Mouse (Mus musculus): Measurements from ENCODE around the gene Gnaz. TPM values are rescaled to one million over a fixed set of nuclear protein-coding genes. Genes with fewer than 3 reads are reported as not detected.

The Gnaz gene
- polyA plus RNA-seq, 1 experiment from 2014 or later = 9.6 TPM

- 0 out of 2 replicates have a peak, but pooled peaks cover 7% of the 10 kb centered on the region for H3K27me3 ChIP-seq (replicated peaks)
- H3K36me3 ChIP-seq = no peaks in the 10 kb centered on the region
- no peak overlapping the region for H3K4me2 ChIP-seq
- no peak overlapping the region for H3K27ac ChIP-seq
- ATAC-seq = no peak
- WGBS (ENCODE audit: insufficient replicate concordance) = 64% methylated on average over 8 of the region's 8 CpGs
- no peaks in the 10 kb centered on the region for H3K9me3 ChIP-seq (replicated peaks)
- no peak overlapping the region for H3K9ac ChIP-seq
- no peak overlapping the region for H3K4me3 ChIP-seq
- peaks cover 18% of the 10 kb centered on the region for H3K4me1 ChIP-seq
These were observed 40.1 kb downstream of the Gnaz start for GRCm38 (mm10) chr10:75006889-75007662.

DNA sequence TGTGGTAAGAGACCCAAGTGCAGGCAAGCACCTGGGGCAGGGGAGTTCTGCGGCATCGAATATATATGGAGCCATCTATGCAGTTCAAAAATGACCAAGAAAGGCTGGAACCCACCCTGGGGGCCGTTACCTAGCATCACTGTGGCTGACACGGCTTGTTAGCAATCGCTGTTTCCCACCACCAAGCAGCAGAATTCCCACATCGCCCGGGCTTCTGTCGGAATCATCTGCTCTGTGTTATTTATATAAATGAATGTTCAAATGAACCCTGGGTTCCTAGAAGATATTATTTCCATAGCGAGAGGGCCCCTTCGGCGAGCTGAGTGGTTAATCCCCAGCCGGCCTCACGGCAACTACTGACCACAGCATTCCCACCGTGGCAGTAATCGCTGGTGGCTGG lies 43.7 kb downstream of the Gnaz start:
- Histone ChIP-seq H3K4me1 (no peaks in the 10 kb centered on the region), H3K9me3 (replicated peaks) (no peaks in the 10 kb centered on the region), H3K4me2 (no peak overlapping the region), H3K4me3 (no peak overlapping the region), H3K36me3 (no peaks in the 10 kb centered on the region), H3K27me3 (replicated peaks) (0 out of 2 replicates have a peak, but pooled peaks cover 7% of the 10 kb centered on the region), H3K27ac (no peak overlapping the region), H3K9ac (no peak overlapping the region)
- ATAC-seq = no peak
- 83% methylated on average over 15 of the region's 15 CpGs for WGBS (ENCODE audit: insufficient replicate concordance)

DNA sequence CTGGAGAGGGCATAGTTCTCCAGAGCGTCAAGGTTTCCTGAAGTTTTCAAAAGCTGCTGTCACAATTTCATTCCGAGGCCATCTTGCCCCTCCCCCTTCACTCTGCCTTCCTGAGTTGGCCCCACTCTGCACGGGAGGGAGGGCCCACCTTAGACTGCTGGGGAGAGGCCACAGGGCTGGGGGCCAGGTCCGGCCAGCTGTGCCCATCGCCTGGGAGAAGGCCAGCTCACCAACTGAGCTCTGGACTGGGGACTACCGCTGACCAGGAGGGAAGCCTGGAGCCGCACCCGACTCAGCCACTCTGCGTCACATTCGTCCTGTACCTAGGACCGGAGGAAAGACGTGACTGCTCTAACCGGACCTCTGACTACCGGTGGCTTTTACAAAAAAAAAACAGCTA lies 48.5 kb downstream of the Gnaz start:
- H3K9ac ChIP-seq = no peak overlapping the region
- 59% methylated on average over 13 of the region's 14 CpGs for WGBS (ENCODE audit: insufficient replicate concordance)
- H3K4me1 ChIP-seq = no peaks in the 10 kb centered on the region
- no peak overlapping the region for H3K4me3 ChIP-seq
- no peaks in the 10 kb centered on the region for H3K9me3 ChIP-seq (replicated peaks)
- H3K4me2 ChIP-seq = no peak overlapping the region
- H3K27ac ChIP-seq = no peak overlapping the region
- no peaks in the 10 kb centered on the region for H3K27me3 ChIP-seq (replicated peaks)
- ATAC-seq = no peak
- no peaks in the 10 kb centered on the region for H3K36me3 ChIP-seq

DNA sequence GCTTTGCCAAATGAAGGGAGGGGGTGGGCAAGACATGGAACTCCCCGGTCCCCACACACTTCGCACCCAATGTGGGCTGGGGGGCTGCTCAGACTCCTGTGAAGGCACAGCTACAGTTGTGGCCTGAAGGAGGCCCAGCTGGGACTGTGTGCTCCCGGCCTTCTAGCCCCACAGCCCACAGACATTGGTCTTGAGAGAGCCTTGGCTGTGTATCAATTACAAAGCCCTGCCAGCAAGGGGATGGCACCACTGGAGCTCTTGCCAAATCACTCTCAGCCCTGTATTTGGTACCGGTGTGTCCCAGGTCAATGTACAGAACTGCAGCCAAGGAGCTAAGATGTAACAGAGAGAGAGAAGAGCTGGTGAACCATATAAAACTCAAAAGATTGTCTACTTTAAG lies 49.5 kb downstream of the Gnaz start:
- Histone ChIP-seq H3K27me3 (replicated peaks) (no peaks in the 10 kb centered on the region), H3K4me2 (no peak overlapping the region), H3K4me1 (no peaks in the 10 kb centered on the region), H3K4me3 (no peak overlapping the region), H3K27ac (no peak overlapping the region), H3K9ac (no peak overlapping the region), H3K36me3 (no peaks in the 10 kb centered on the region), H3K9me3 (replicated peaks) (no peaks in the 10 kb centered on the region)
- WGBS (ENCODE audit: insufficient replicate concordance) = 82% methylated on average over 4 of the region's 4 CpGs
- ATAC-seq = no peak

GRCm38 (mm10) chr10:75020271-75020670 lies 53.3 kb downstream of the Gnaz start:
- no peak for ATAC-seq
- Histone ChIP-seq H3K9me3 (replicated peaks) (no peaks in the 10 kb centered on the region), H3K27ac (no peak overlapping the region), H3K36me3 (no peaks in the 10 kb centered on the region), H3K9ac (no peak overlapping the region), H3K4me1 (no peaks in the 10 kb centered on the region), H3K4me3 (no peak overlapping the region), H3K27me3 (replicated peaks) (no peaks in the 10 kb centered on the region), H3K4me2 (no peak overlapping the region)
- 88% methylated on average over 2 of the region's 2 CpGs for WGBS (ENCODE audit: insufficient replicate concordance)

DNA sequence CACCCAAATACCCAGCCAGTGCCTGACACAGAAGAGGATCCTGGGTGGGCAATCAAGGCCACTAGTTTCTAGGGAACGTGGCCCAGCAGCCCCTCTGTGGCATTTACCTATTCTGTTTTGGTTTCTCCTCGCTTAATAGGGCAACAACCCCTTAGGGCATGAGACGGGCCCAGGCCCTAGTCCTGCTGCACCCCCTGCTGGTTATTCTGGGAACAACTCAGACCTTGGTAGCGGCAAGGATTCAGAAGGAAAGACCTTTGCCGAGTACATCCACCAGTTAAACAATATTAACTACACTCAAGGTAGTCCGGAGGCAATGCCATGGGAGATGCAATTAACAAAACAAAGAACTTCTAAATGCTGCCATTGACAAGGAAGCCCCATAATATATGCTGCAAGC lies 54.2 kb downstream of the Gnaz start:
- no peaks in the 10 kb centered on the region for H3K27me3 ChIP-seq (replicated peaks)
- WGBS (ENCODE audit: insufficient replicate concordance) = 8% methylated on average over 6 of the region's 6 CpGs
- peak; percentile 16; the same call in 1 of the 2 replicates for ATAC-seq
- H3K9me3 ChIP-seq (replicated peaks) = no peaks in the 10 kb centered on the region
- no peak overlapping the region for H3K4me3 ChIP-seq
- no peak overlapping the region for H3K9ac ChIP-seq
- no peak overlapping the region for H3K4me2 ChIP-seq
- H3K36me3 ChIP-seq = no peaks in the 10 kb centered on the region
- H3K27ac ChIP-seq = no peak overlapping the region
- H3K4me1 ChIP-seq = no peaks in the 10 kb centered on the region

DNA sequence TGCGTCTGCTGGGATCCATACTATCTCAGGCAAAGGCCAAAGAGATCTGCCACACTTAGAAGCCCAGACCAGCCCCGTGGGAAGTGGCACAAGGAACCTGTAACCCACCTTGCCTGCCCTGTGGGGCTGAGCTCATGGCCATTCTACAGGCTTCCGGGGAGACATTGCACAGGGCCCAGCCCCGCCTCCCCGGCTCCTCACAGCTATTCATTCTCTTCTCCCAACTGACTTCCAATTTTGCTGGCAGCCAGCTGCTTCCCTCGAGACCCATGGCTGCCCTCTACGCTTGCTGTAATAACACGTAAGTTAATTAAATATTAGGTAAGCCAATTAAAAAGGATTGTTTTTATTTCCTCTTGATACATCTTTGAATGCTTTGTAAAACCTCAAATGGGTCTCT lies 59.5 kb downstream of the Gnaz start:
- 73% methylated on average over 8 of the region's 8 CpGs for WGBS (ENCODE audit: insufficient replicate concordance)
- Histone ChIP-seq H3K4me2 (no peak overlapping the region), H3K27ac (no peak overlapping the region), H3K4me3 (no peak overlapping the region), H3K9ac (no peak overlapping the region), H3K27me3 (replicated peaks) (no peaks in the 10 kb centered on the region), H3K9me3 (replicated peaks) (no peaks in the 10 kb centered on the region), H3K36me3 (no peaks in the 10 kb centered on the region), H3K4me1 (peaks cover 17% of the 10 kb centered on the region)
- ATAC-seq = no peak

DNA sequence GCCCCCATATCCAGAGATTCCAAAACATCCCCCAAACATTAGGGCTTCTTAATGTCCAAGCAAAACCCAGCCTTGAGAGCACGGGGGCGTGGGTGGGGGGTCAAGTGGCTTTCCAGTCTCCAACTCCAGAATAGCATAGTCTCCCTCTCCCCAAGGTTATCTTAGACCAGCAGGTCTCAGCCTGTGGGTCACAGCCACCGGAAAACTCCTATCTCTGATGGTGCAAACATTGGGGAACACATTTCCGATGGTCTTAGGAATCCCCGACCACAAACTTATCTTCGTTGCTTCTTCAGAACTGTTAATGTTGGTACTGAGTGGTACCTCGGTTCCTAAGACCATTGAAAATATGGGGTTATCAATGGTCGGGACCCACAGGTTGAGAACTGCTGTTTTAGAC lies 61.8 kb downstream of the Gnaz start:
- Histone ChIP-seq H3K4me2 (no peak overlapping the region), H3K36me3 (no peaks in the 10 kb centered on the region), H3K27ac (no peak overlapping the region), H3K9me3 (replicated peaks) (no peaks in the 10 kb centered on the region), H3K9ac (no peak overlapping the region), H3K4me3 (no peak overlapping the region), H3K27me3 (replicated peaks) (no peaks in the 10 kb centered on the region), H3K4me1 (peaks cover 17% of the 10 kb centered on the region)
- WGBS (ENCODE audit: insufficient replicate concordance) = 19% methylated on average over 8 of the region's 8 CpGs
- no peak for ATAC-seq

GRCm38 (mm10) chr10:75029677-75030076 lies 62.7 kb downstream of the Gnaz start:
- no peak overlapping the region for H3K27ac ChIP-seq
- H3K9ac ChIP-seq = no peak overlapping the region
- H3K4me3 ChIP-seq = no peak overlapping the region
- no peak for ATAC-seq
- peaks cover 17% of the 10 kb centered on the region for H3K4me1 ChIP-seq
- no peaks in the 10 kb centered on the region for H3K27me3 ChIP-seq (replicated peaks)
- 40% methylated on average over 3 of the region's 3 CpGs for WGBS (ENCODE audit: insufficient replicate concordance)
- H3K9me3 ChIP-seq (replicated peaks) = no peaks in the 10 kb centered on the region
- H3K4me2 ChIP-seq = no peak overlapping the region
- H3K36me3 ChIP-seq = no peaks in the 10 kb centered on the region

DNA sequence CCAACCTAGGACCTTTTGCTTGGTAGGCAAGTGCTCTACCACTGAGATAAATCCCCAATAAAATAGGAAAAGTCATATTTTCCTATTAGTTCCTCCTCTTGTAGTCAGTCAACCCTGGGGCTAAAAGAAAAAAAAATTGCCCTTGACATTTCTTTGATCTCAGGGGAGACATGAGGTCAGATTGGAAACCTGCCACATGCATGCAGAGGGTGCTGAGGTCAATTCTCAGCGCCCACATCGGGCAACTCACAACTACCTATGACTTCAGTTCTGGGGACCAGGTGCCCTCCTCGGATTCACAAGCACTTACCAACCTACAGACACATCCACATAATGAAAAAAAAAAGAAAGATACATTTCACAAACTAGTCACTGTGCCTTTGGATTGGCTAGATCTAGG lies 63.3 kb downstream of the Gnaz start:
- 74% methylated on average over 3 of the region's 3 CpGs for WGBS (ENCODE audit: insufficient replicate concordance)

DNA sequence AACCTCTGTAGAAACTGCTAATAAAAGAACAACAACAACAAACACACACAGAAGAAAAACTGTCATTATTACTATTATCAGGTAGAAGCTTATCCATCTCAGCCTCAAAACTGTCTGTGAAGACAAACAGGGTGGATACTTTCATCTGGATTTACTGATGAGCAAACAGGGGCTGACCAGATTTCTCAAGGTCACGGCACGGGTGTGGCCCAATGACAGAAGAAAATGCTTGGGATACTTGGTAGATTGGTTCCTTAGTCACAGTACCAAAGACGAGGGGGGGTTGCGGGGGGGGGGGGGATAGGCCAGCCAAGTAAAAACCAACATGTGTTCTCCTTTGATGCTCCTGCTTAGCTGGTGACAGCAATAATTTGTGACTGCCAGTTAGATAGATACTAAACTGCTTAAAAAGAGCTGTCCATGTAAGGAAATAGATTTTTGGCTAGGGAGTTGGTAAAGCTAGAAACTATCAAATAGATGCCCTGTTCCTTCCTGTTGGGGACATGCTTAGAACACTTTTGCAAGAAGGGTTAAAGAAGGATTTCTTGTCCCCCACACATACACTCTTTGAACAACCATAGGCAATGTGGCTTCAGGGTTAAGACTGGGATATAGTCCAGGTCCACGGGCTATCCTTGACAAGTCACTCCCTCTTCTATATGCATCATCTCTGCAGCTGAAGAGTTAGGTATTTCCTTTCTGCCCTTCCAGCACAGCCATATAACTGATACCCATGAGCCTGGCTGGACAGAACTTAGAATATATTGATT lies 64.6 kb downstream of the Gnaz start:
- H3K9me3 ChIP-seq (replicated peaks) = no peaks in the 10 kb centered on the region
- no peaks in the 10 kb centered on the region for H3K36me3 ChIP-seq
- no peak overlapping the region for H3K4me2 ChIP-seq
- peaks cover 20% of the 10 kb centered on the region for H3K4me1 ChIP-seq
- no peak overlapping the region for H3K27ac ChIP-seq
- no peak overlapping the region for H3K4me3 ChIP-seq
- ATAC-seq = no peak
- no peak overlapping the region for H3K9ac ChIP-seq
- H3K27me3 ChIP-seq (replicated peaks) = no peaks in the 10 kb centered on the region
- WGBS (ENCODE audit: insufficient replicate concordance) = 56% methylated on average over 5 of the region's 5 CpGs

More for the DNA sequence above, 63.3 kb downstream of the Gnaz start:
- no peak overlapping the region for H3K4me3 ChIP-seq
- no peak for ATAC-seq
- peaks cover 17% of the 10 kb centered on the region for H3K4me1 ChIP-seq
- no peaks in the 10 kb centered on the region for H3K27me3 ChIP-seq (replicated peaks)
- no peaks in the 10 kb centered on the region for H3K36me3 ChIP-seq
- H3K4me2 ChIP-seq = no peak overlapping the region
- H3K9me3 ChIP-seq (replicated peaks) = no peaks in the 10 kb centered on the region
- H3K9ac ChIP-seq = no peak overlapping the region
- no peak overlapping the region for H3K27ac ChIP-seq

GRCm38 (mm10) chr10:75032395-75032794 lies 65.4 kb downstream of the Gnaz start, which contains the start of gene Rsph14:
Gene Rsph14 (minus strand): TSS chr10:75032586.
- ATAC-seq = no peak
- H3K4me2 ChIP-seq = no peak within 1 kb of the TSS
- 65% methylated on average over 10 of the region's 10 CpGs for WGBS (ENCODE audit: insufficient replicate concordance)

More at GRCm38 (mm10) chr10:75032395-75032794, 65.4 kb downstream of the Gnaz start, which contains the start of gene Rsph14:
- Histone ChIP-seq H3K9me3 (replicated peaks) (no peaks in the 10 kb centered on the region), H3K4me1 (peaks cover 29% of the 10 kb centered on the region), H3K27me3 (replicated peaks) (no peaks in the 10 kb centered on the region), H3K4me3 (no peak within 1 kb of the TSS), H3K36me3 (no peaks in the 10 kb centered on the region), H3K27ac (no peak within 1 kb of the TSS), H3K9ac (no peak within 1 kb of the TSS)
